Mouse (Mus musculus) thymus, adult 2 months (tissue): ENCODE data around the gene Mcm8. TPM values are rescaled to one million over a fixed set of nuclear protein-coding genes. Genes with fewer than 3 reads are reported as not detected.

Experiments
- DNase-seq: peaks from one replicate; pipeline ENCODE4 v3.0.0; 2021
- H3K27ac ChIP-seq: fragments of 200-500 bp; 2 replicates; pipeline ENCODE4 v1.5.1; 2012; ENCODE audit warnings: low read length, control low read depth; ENCODE audit not compliant: control insufficient read depth, insufficient read depth
- H3K27me3 ChIP-seq: fragments of 200-500 bp; 2 replicates; pipeline ENCODE4 v1.6.1; 2012; ENCODE audit warnings: mild to moderate bottlenecking, low read length, moderate library complexity, mixed read lengths; ENCODE audit not compliant: control insufficient read depth, insufficient read depth
- H3K36me3 ChIP-seq: fragments of 200-500 bp; 2 replicates; pipeline ENCODE4 v1.6.1; 2012; ENCODE audit warnings: mild to moderate bottlenecking, low read length, moderate library complexity; ENCODE audit not compliant: control insufficient read depth, insufficient read depth
- H3K4me1 ChIP-seq: fragments of 200-500 bp; replicated peaks from 2 replicates; pipeline ENCODE4 v1.6.1; 2012; ENCODE audit warnings: low read length; ENCODE audit not compliant: control insufficient read depth, insufficient read depth
- H3K4me3 ChIP-seq: fragments of 200-500 bp; 2 replicates; pipeline ENCODE4 v1.5.1; 2012; ENCODE audit warnings: mild to moderate bottlenecking, low read length, control low read depth, moderate library complexity; ENCODE audit not compliant: control insufficient read depth, insufficient read depth
- CTCF ChIP-seq: fragments of 200-500 bp; IDR thresholded peaks from 2 replicates; pipeline ENCODE4 v1.5.1; 2012; ENCODE audit warnings: mild to moderate bottlenecking, control low read depth, low read length, moderate library complexity, borderline replicate concordance; ENCODE audit not compliant: control insufficient read depth, poor library complexity, insufficient read depth; ENCODE audit errors: extremely low read depth
- POLR2A ChIP-seq: fragments of 200-500 bp; IDR thresholded peaks from 2 replicates; pipeline ENCODE4 v1.6.1; 2012; ENCODE audit warnings: mild to moderate bottlenecking, low read length, control low read depth, moderate library complexity; ENCODE audit not compliant: control insufficient read depth, poor library complexity, insufficient read depth; ENCODE audit errors: extremely low read depth
- WGBS: fragments of 180-500 bp; shearing (Covaris S2); methylation state at CpG from one replicate; pipeline ENCODE4 v1.1.7; 2018; 5-methylcytosine and 5-hydroxymethylcytosine counted together
- polyA plus RNA-seq: library from polyadenylated mRNA; depleted of rRNA; stranded (reverse); fragments of >200 nt; gene quantifications from 2 replicates; pipeline ENCODE4 v1.2.3, GENCODE M21; 2012

Gene Mcm8
- polyA plus RNA-seq, 1 experiment, result 3.0 TPM

- Histone ChIP-seq H3K27me3 (no peaks in the 10 kb centered on the region), H3K4me1 (no peaks in the 10 kb centered on the region; the same call in 1 of the 2 replicates), H3K27ac (no peak overlapping the region), H3K4me3 (no peak overlapping the region), H3K36me3 (no peaks in the 10 kb centered on the region)
- TF ChIP-seq CTCF (no peak), POLR2A (no peak)
- no peak for DNase-seq
- 79% methylated on average over 5 of the region's 5 CpGs for WGBS
Observed at GRCm38 (mm10) chr2:132869682-132870081, 53.7 kb downstream of the Mcm8 start.

DNA sequence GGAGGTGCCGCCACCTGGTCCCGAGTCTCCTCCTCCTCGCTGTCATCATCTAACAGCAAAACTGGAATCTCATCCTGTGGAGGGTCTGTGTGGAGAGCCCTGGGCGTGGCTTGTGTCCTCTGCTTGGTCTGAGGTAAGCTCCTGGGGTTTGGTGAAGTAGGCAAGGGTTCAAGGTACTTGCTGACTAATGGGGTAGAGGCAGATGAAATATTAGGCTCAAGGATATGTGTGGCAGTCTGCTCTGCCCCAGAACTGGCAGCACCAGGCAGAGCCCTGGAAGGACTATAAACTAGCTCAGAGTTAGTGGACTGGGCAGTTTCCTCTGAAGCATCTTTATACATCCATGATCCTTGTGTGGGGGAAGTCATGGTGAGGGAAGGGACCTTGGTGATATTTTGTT, 54.3 kb downstream of the Mcm8 start:
- H3K4me3 ChIP-seq, result no peak overlapping the region
- TF ChIP-seq CTCF (no peak), POLR2A (no peak)
- no peaks in the 10 kb centered on the region for H3K27me3 ChIP-seq
- WGBS, result 96% methylated on average over 4 of the region's 4 CpGs
- no peak for DNase-seq
- H3K4me1 ChIP-seq, result no peaks in the 10 kb centered on the region; the same call in 1 of the 2 replicates
- no peak overlapping the region for H3K27ac ChIP-seq
- H3K36me3 ChIP-seq, result no peaks in the 10 kb centered on the region

- TF ChIP-seq CTCF (no peak), POLR2A (no peak)
- WGBS, result 94% methylated on average over 3 of the region's 3 CpGs
Observed at GRCm38 (mm10) chr2:132871663-132872062, 55.7 kb downstream of the Mcm8 start.

GRCm38 (mm10) chr2:132873657-132874326, 57.9 kb downstream of the Mcm8 start:
- Histone ChIP-seq H3K36me3 (no peaks in the 10 kb centered on the region), H3K27me3 (no peaks in the 10 kb centered on the region), H3K4me3 (no peak overlapping the region), H3K27ac (no peak overlapping the region), H3K4me1 (no peaks in the 10 kb centered on the region; the same call in 1 of the 2 replicates)
- TF ChIP-seq POLR2A, result no peak
- no peak for TF ChIP-seq CTCF
- 49% methylated on average over 10 of the region's 10 CpGs for WGBS
- DNase-seq, result peak; percentile 22

More at GRCm38 (mm10) chr2:132871663-132872062, 55.7 kb downstream of the Mcm8 start:
- no peaks in the 10 kb centered on the region for H3K36me3 ChIP-seq
- H3K4me1 ChIP-seq, result no peaks in the 10 kb centered on the region; the same call in 1 of the 2 replicates
- no peak for DNase-seq
- H3K27ac ChIP-seq, result no peak overlapping the region
- H3K4me3 ChIP-seq, result no peak overlapping the region
- no peaks in the 10 kb centered on the region for H3K27me3 ChIP-seq

DNA sequence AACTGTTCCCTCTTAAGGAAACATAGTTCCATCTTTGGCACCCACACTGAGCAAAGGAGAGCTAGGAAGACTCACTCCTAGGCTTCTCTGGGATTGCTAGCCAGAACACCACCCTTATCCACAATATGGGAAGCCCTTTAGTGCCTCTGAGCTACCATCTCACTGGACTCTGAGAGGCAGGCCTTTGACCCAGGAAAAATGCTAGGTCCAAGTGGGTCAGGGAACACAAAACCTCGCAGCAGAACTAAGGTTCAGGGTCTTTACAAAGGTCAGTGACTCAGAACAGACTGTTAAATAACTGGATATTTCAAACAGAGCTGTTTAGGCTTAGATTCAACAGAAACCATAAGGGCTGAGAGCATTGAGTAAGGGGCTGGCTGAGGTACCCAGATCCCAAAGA, 61.0 kb downstream of the Mcm8 start:
- TF ChIP-seq POLR2A, result no peak
- TF ChIP-seq CTCF, result no peak
- no peak overlapping the region for H3K27ac ChIP-seq
- H3K36me3 ChIP-seq, result no peaks in the 10 kb centered on the region
- H3K4me1 ChIP-seq, result peaks cover 3% of the 10 kb centered on the region
- DNase-seq, result no peak
- WGBS, result 76% methylated on average over 1 of the region's 1 CpGs
- H3K27me3 ChIP-seq, result no peaks in the 10 kb centered on the region
- no peak overlapping the region for H3K4me3 ChIP-seq

GRCm38 (mm10) chr2:132879261-132880044, 63.5 kb downstream of the Mcm8 start:
- no peaks in the 10 kb centered on the region for H3K27me3 ChIP-seq
- H3K4me1 ChIP-seq, result peaks cover 3% of the 10 kb centered on the region
- no peaks in the 10 kb centered on the region for H3K36me3 ChIP-seq
- under 1% methylated on average over 58 of the region's 58 CpGs for WGBS
- H3K4me3 ChIP-seq, result peak overlapping the region; percentile 45
- H3K27ac ChIP-seq, result no peak overlapping the region
- TF ChIP-seq POLR2A (no peak), CTCF (0 out of 2 replicates have a peak, but pooled peaks have one; percentile 12)
- peak; percentile 8 for DNase-seq
